Mouse (Mus musculus): ENCODE data around the gene Ip6k1. TPM values are rescaled to one million over a fixed set of nuclear protein-coding genes. Genes with fewer than 3 reads are reported as not detected.
"Not testable (repeated sequence)": the region's sequence is repeated elsewhere in the genome, so short reads cannot be mapped to it uniquely, and the experiment has no call there.

The Ip6k1 gene
- polyA plus RNA-seq, 1 experiment from 2014 or later = 97.9 TPM

GRCm38 (mm10) chr9:108010385-108010784, 8.1 kb downstream of the Ip6k1 start:
- no peaks in the 10 kb centered on the region for H3K9me3 ChIP-seq
- H3K36me3 ChIP-seq = peaks cover 8% of the 10 kb centered on the region
- no peak overlapping the region for H3K27ac ChIP-seq
- no peaks in the 10 kb centered on the region for H3K27me3 ChIP-seq (replicated peaks)
- ATAC-seq (ENCODE audit: low FRiP score, low read depth) = no peak
- no peak overlapping the region for H3K4me3 ChIP-seq
- no peak overlapping the region for H3K4me2 ChIP-seq (replicated peaks)
- H3K9ac ChIP-seq = no peak overlapping the region
- H3K4me1 ChIP-seq = no peaks in the 10 kb centered on the region

DNA sequence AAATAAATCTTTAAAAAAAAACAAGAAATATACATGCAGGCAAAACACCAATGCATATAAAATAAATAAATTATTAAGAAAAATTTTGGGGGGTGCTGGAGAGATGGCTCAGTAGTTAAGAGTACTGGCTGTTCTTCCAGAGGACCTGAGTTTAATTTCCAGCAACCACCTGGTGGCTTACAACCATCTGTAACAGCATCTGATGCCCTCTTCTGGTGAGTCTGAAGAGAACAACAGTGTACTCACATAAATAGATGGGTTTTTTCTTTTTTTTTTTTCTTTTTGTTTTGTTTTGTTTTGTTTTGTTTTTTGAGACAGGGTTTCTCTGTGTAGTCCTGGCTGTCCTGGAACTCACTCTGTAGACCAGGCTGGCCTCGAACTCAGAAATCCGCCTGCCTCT, 11.3 kb downstream of the Ip6k1 start:
- H3K36me3 ChIP-seq; H3K4me2 ChIP-seq (replicated peaks); H3K9ac ChIP-seq; H3K4me3 ChIP-seq; H3K9me3 ChIP-seq; H3K27ac ChIP-seq; H3K4me1 ChIP-seq; ATAC-seq (ENCODE audit: low FRiP score, low read depth); H3K27me3 ChIP-seq (replicated peaks): not testable (repeated sequence)
- 98% methylated on average over 2 of the region's 2 CpGs for WGBS

GRCm38 (mm10) chr9:108017127-108017526, 14.8 kb downstream of the Ip6k1 start:
- H3K4me3 ChIP-seq = no peak overlapping the region
- no peaks in the 10 kb centered on the region for H3K4me1 ChIP-seq
- H3K27ac ChIP-seq = no peak overlapping the region
- 83% methylated on average over 3 of the region's 3 CpGs for WGBS
- H3K4me2 ChIP-seq (replicated peaks) = no peak overlapping the region
- H3K9ac ChIP-seq = no peak overlapping the region
- ATAC-seq (ENCODE audit: low FRiP score, low read depth) = no peak
- peaks cover 10% of the 10 kb centered on the region for H3K36me3 ChIP-seq
- no peaks in the 10 kb centered on the region for H3K9me3 ChIP-seq
- H3K27me3 ChIP-seq (replicated peaks) = no peaks in the 10 kb centered on the region

- Histone ChIP-seq H3K9ac (no peak overlapping the region), H3K27me3 (replicated peaks) (no peaks in the 10 kb centered on the region), H3K9me3 (no peaks in the 10 kb centered on the region), H3K4me2 (replicated peaks) (no peak overlapping the region), H3K4me1 (no peaks in the 10 kb centered on the region), H3K36me3 (peaks cover 22% of the 10 kb centered on the region), H3K27ac (no peak overlapping the region), H3K4me3 (no peak overlapping the region)
- ATAC-seq (ENCODE audit: low FRiP score, low read depth) = no peak
- WGBS = 95% methylated on average over 1 of the region's 1 CpGs
Observed at GRCm38 (mm10) chr9:108020741-108021140, 18.4 kb downstream of the Ip6k1 start.

- WGBS = 87% methylated on average over 3 of the region's 3 CpGs
- H3K4me1 ChIP-seq = no peaks in the 10 kb centered on the region
Observed at GRCm38 (mm10) chr9:108023216-108023615, 20.9 kb downstream of the Ip6k1 start.

DNA sequence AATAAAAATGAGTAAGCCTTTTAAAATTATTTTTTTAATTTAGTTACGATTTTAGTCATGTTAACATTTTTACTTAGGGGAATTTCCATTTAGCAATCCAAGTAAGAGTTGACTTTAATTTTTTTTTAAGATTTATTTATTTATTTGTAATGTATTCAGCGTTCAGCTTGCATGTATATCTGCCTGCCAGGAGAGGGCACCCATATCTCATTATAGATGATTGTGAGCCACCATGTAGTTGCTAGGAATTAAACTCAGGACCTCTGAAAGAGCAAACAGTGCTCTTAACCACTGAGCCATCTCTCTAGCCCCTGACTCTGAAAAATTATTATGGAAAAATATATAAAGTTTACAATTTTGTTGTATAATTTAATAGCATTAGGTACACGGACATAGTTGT, 24.3 kb downstream of the Ip6k1 start:
- Histone ChIP-seq H3K4me1 (no peaks in the 10 kb centered on the region), H3K27ac (no peak overlapping the region), H3K4me2 (replicated peaks) (no peak overlapping the region), H3K9ac (no peak overlapping the region), H3K9me3 (no peaks in the 10 kb centered on the region), H3K27me3 (replicated peaks) (no peaks in the 10 kb centered on the region), H3K36me3 (peaks cover 48% of the 10 kb centered on the region), H3K4me3 (no peak overlapping the region)
- no peak for ATAC-seq (ENCODE audit: low FRiP score, low read depth)
- 94% methylated on average over 3 of the region's 3 CpGs for WGBS

More at GRCm38 (mm10) chr9:108023216-108023615, 20.9 kb downstream of the Ip6k1 start:
- no peak overlapping the region for H3K9ac ChIP-seq
- H3K36me3 ChIP-seq = peaks cover 42% of the 10 kb centered on the region
- no peaks in the 10 kb centered on the region for H3K9me3 ChIP-seq
- no peaks in the 10 kb centered on the region for H3K27me3 ChIP-seq (replicated peaks)
- ATAC-seq (ENCODE audit: low FRiP score, low read depth) = no peak
- H3K27ac ChIP-seq = no peak overlapping the region
- no peak overlapping the region for H3K4me2 ChIP-seq (replicated peaks)
- no peak overlapping the region for H3K4me3 ChIP-seq

GRCm38 (mm10) chr9:108027867-108028266, 25.6 kb downstream of the Ip6k1 start:
- Histone ChIP-seq H3K36me3 (peaks cover 59% of the 10 kb centered on the region), H3K27me3 (replicated peaks) (no peaks in the 10 kb centered on the region), H3K4me2 (replicated peaks) (no peak overlapping the region), H3K9ac (no peak overlapping the region), H3K4me1 (no peaks in the 10 kb centered on the region), H3K27ac (no peak overlapping the region), H3K4me3 (no peak overlapping the region), H3K9me3 (no peaks in the 10 kb centered on the region)
- WGBS = 97% methylated on average over 3 of the region's 3 CpGs
- ATAC-seq (ENCODE audit: low FRiP score, low read depth) = no peak

GRCm38 (mm10) chr9:108032126-108032525, 29.8 kb downstream of the Ip6k1 start:
- Histone ChIP-seq H3K4me3 (no peak overlapping the region), H3K36me3 (peaks cover 56% of the 10 kb centered on the region), H3K9ac (no peak overlapping the region), H3K4me2 (replicated peaks) (no peak overlapping the region), H3K27ac (no peak overlapping the region), H3K9me3 (no peaks in the 10 kb centered on the region), H3K4me1 (no peaks in the 10 kb centered on the region), H3K27me3 (replicated peaks) (no peaks in the 10 kb centered on the region)
- ATAC-seq (ENCODE audit: low FRiP score, low read depth) = no peak
- WGBS = 94% methylated on average over 5 of the region's 5 CpGs

DNA sequence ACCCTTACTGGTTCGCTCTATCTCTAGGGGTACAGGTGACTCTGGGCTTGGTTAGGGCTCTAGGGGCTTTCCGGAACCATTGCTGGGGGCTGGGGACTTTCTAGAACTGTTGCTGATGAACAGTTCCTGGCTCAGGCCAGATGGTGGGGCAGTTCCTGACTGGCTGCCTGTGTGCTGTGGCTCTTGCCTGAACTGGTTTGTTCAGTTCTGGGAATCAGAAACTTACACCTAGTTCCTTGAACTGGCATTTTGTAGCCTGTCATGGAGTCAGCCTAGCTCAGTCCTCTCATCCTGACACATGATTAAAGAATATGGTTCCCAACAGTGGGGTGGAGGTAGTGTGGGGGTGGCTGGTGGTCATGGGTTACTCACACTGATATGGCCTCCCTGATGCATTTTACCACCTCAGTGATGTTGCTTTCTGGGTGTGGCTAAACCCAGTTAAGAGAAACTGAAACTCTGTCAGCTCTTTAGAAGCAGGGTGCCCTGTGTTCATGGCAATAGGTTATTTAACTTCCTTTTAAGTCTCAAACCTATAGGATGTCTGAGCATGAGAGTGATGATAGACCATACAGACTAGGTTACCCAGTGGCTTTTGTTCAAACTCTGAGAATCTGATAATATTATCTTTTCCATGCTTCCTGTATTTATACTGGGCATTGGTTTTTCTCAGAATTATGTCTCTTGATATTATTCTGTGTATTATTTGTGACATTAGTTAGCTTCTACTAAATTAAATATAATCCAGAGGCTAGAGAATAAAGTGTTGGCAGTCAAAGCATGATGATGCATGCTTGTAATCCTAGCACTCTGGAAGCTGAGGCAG, 33.2 kb downstream of the Ip6k1 start:
- H3K27ac ChIP-seq = no peak overlapping the region
- H3K9ac ChIP-seq = no peak overlapping the region
- no peaks in the 10 kb centered on the region for H3K4me1 ChIP-seq
- H3K4me2 ChIP-seq (replicated peaks) = no peak overlapping the region
- peaks cover 58% of the 10 kb centered on the region for H3K36me3 ChIP-seq
- 100% methylated on average over 2 of the region's 2 CpGs for WGBS
- no peaks in the 10 kb centered on the region for H3K27me3 ChIP-seq (replicated peaks)
- no peak overlapping the region for H3K4me3 ChIP-seq
- ATAC-seq (ENCODE audit: low FRiP score, low read depth) = no peak
- H3K9me3 ChIP-seq = no peaks in the 10 kb centered on the region

DNA sequence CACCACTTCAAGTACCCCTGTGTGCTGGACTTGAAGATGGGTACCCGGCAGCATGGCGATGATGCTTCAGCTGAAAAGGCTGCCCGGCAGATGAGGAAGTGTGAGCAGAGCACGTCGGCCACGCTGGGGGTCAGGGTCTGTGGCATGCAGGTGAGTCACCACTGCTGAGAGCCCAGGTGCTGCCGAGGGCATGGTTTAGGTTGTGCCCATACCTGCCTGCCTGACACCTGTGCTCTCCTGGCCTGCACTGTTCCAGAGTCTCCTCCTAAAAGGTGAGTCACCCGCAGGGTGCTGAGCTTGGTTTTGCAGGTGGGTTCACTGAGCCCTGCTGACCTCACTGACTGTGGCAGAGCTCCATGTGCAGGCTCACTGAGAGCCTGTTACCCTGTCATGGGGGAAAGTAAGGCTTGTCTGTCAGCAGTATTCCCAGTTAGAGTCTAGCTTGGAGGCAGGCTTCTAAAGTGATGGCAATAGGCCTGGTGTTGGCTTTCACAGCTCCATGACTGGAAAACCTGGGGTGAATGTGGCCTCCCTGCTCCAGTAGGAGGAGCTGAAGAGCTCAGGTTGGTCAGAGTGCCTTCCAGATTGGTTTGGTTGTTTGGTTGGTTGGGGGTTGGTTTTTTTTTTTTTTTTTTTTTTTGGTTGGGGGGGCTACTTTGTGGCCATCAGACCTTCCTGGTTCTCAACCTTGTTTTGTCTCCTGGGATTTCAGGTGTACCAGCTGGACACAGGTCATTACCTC, 42.6 kb downstream of the Ip6k1 start:
- no peak for ATAC-seq (ENCODE audit: low FRiP score, low read depth)
- Histone ChIP-seq H3K4me3 (no peak overlapping the region), H3K9ac (no peak overlapping the region), H3K36me3 (peaks cover 59% of the 10 kb centered on the region), H3K4me1 (peaks cover 16% of the 10 kb centered on the region), H3K4me2 (replicated peaks) (no peak overlapping the region), H3K9me3 (no peaks in the 10 kb centered on the region), H3K27me3 (replicated peaks) (no peaks in the 10 kb centered on the region), H3K27ac (no peak overlapping the region)
- WGBS = 97% methylated on average over 8 of the region's 8 CpGs

DNA sequence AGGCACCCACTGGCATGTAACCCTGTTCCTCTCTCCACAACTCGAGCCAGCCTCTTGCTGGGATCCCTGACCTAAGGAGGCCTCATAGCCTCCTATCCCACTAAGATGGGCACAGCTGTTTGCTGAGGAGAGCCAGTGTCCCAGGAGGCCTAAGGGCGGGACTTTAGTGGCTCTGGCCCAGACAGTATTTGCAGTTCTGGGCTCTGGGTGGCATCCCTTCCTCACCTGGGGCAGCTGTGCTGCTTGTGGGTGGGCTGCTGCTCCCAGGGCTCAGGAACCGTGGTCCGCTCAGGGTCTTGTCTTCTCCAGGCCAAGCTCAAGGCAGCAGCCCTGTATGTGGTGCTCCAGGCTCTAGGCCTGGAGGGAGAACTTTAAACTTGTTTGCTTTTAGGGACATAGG, 44.3 kb downstream of the Ip6k1 start:
- ATAC-seq (ENCODE audit: low FRiP score, low read depth) = no peak
- Histone ChIP-seq H3K4me3 (no peak overlapping the region), H3K27me3 (replicated peaks) (no peaks in the 10 kb centered on the region), H3K27ac (no peak overlapping the region), H3K4me1 (peaks cover 23% of the 10 kb centered on the region), H3K9ac (no peak overlapping the region), H3K4me2 (replicated peaks) (no peak overlapping the region), H3K36me3 (peaks cover 59% of the 10 kb centered on the region), H3K9me3 (no peaks in the 10 kb centered on the region)
- WGBS = 89% methylated on average over 4 of the region's 4 CpGs

GRCm38 (mm10) chr9:108047601-108048565, 45.6 kb downstream of the Ip6k1 start:
- Histone ChIP-seq H3K9ac (peak overlapping the region; percentile 45; the same call in 1 of the 2 replicates), H3K4me3 (peak overlapping the region; percentile 70), H3K9me3 (no peaks in the 10 kb centered on the region), H3K4me1 (peaks cover 23% of the 10 kb centered on the region), H3K4me2 (replicated peaks) (peak overlapping the region; percentile 86), H3K36me3 (peaks cover 49% of the 10 kb centered on the region), H3K27ac (no peak overlapping the region), H3K27me3 (replicated peaks) (no peaks in the 10 kb centered on the region)
- no peak for ATAC-seq (ENCODE audit: low FRiP score, low read depth)
- 50% methylated on average over 17 of the region's 17 CpGs for WGBS

Data from neural tube, embryonic 12.5 days (tissue).